Mouse (Mus musculus): ENCODE data around the gene Olfr1358.

GRCm38 (mm10) chr10:78474759-78475158, 42.5 kb upstream of the Olfr1358 start:
- no peak for TF ChIP-seq GATA1 (IDR thresholded peaks at IDR 0.05; ENCODE audit: low read length)
- no peak for TF ChIP-seq TAL1 (IDR thresholded peaks at IDR 0.05; ENCODE audit: low read length)

Data from erythroblast, embryonic 14.5 days (primary cell).